Comparison of ENCODE assay signal across 8 mouse cellular contexts in genomic region chr13:21222463-21223022, GRCm38 (mm10). TPM values are rescaled to one million over a fixed set of nuclear protein-coding genes. Genes with fewer than 3 reads are reported as not detected.
DNase-seq lines count a peak whose midpoint lies in the region; ATAC-seq and TF ChIP-seq lines count a peak whose summit lies in the region.

No protein-coding gene starts in this region.

- H3K4me1 ChIP-seq in erythroblast, embryonic 14.5 days (ENCODE audit: control insufficient read depth): peaks cover 26% of the 10 kb centered on the region
- H3K4me1 ChIP-seq in heart, embryonic 12.5 days (replicated peaks): peaks cover 5% of the 10 kb centered on the region; the same call in 1 of the 2 replicates
- H3K4me1 ChIP-seq in kidney, embryonic 16.5 days (ENCODE audit: insufficient read depth, low read length): peaks cover 6% of the 10 kb centered on the region
- no peaks in the 10 kb centered on the region for H3K4me1 ChIP-seq in liver, adult 2 months (ENCODE audit: control insufficient read depth, insufficient read depth, low read length)

- TF ChIP-seq CTCF in liver, adult 2 months (IDR thresholded peaks at IDR 0.05; ENCODE audit: low read depth, low read length): no peak

- H3K9ac ChIP-seq in heart, embryonic 12.5 days: peak overlapping the region; percentile 69
- peak overlapping the region; percentile 73 for H3K9ac ChIP-seq in kidney, embryonic 16.5 days (replicated peaks; ENCODE audit: low read length)
- no peak overlapping the region for H3K9ac ChIP-seq in liver, adult 2 months (ENCODE audit: low read depth, low read length)

- DNase-seq in CD4-positive, CD25-positive, alpha-beta regulatory T cell, adult 2 months (ENCODE audit: low read depth, low spot score): peak; percentile 81
- peak; percentile 83 for DNase-seq in brain, embryonic 18.5 days (ENCODE audit: low read depth, low spot score)
- DNase-seq in liver, adult 2 months (ENCODE audit: extremely low read depth, low read depth, low spot score): peak; percentile 89
- DNase-seq in spleen, postnatal 4 days (ENCODE audit: low spot score in 2 of 2): peak; percentile 86 to 92

- no peaks in the 10 kb centered on the region for H3K36me3 ChIP-seq in erythroblast, embryonic 14.5 days (ENCODE audit: control insufficient read depth)
- H3K36me3 ChIP-seq in heart, embryonic 12.5 days: no peaks in the 10 kb centered on the region
- no peaks in the 10 kb centered on the region for H3K36me3 ChIP-seq in kidney, embryonic 16.5 days (ENCODE audit: insufficient read depth, low read length)
- H3K36me3 ChIP-seq in liver, adult 2 months (ENCODE audit: control insufficient read depth, insufficient read depth, low read length): no peaks in the 10 kb centered on the region

- H3K27ac ChIP-seq in heart, embryonic 12.5 days (ENCODE audit: poor library complexity, severe bottlenecking): no peak overlapping the region; the same call in 1 of the 2 replicates
- 0 out of 2 replicates have a peak overlapping the region, but pooled peaks have one; percentile 29 for H3K27ac ChIP-seq in kidney, embryonic 16.5 days (ENCODE audit: low read length)
- no peak overlapping the region for H3K27ac ChIP-seq in liver, adult 2 months (replicated peaks; ENCODE audit: insufficient read depth, low read depth, low read length)

- H3K27me3 ChIP-seq in erythroblast, embryonic 14.5 days (ENCODE audit: control insufficient read depth): peaks cover 30% of the 10 kb centered on the region
- peaks cover 6% of the 10 kb centered on the region; the same call in 1 of the 2 replicates for H3K27me3 ChIP-seq in heart, embryonic 12.5 days (replicated peaks)
- no peaks in the 10 kb centered on the region for H3K27me3 ChIP-seq in kidney, embryonic 16.5 days (ENCODE audit: insufficient read depth, low read length)
- H3K27me3 ChIP-seq in liver, adult 2 months (ENCODE audit: control insufficient read depth, insufficient read depth, low read length): no peaks in the 10 kb centered on the region

- WGBS in heart, embryonic 12.5 days: under 1% methylated on average over 20 of the region's 20 CpGs
- under 1% methylated on average over 20 of the region's 20 CpGs for WGBS in kidney, embryonic 16.5 days
- under 1% methylated on average over 20 of the region's 20 CpGs for WGBS in liver, adult 2 months

- peak overlapping the region; percentile 67 for H3K4me3 ChIP-seq in erythroblast, embryonic 14.5 days (replicated peaks)
- peak overlapping the region; percentile 70 for H3K4me3 ChIP-seq in heart, embryonic 12.5 days
- H3K4me3 ChIP-seq in kidney, embryonic 16.5 days (ENCODE audit: low read length): peak overlapping the region; percentile 65
- peak overlapping the region; percentile 44 for H3K4me3 ChIP-seq in liver, adult 2 months (ENCODE audit: insufficient read depth, low read depth, low read length)

- H3K4me2 ChIP-seq in heart, embryonic 12.5 days: peak overlapping the region; percentile 88
- peak overlapping the region; percentile 62 for H3K4me2 ChIP-seq in kidney, embryonic 16.5 days (replicated peaks; ENCODE audit: low read depth, low read length)

- no peak for TF ChIP-seq POLR2A in liver, adult 2 months (IDR thresholded peaks at IDR 0.05; ENCODE audit: extremely low read depth, insufficient read depth, low read length)

- peak; percentile 93 for ATAC-seq in heart, embryonic 12.5 days (ENCODE audit: insufficient number of reproducible peaks, low FRiP score)
- peak; percentile 94 for ATAC-seq in kidney, embryonic 16.5 days (ENCODE audit: low FRiP score, low TSS enrichment)
- peak; percentile 70; the same call in 1 of the 2 replicates for ATAC-seq in monocyte, adult 5-6 weeks (replicated peaks; ENCODE audit: insufficient number of reproducible peaks, low FRiP score, low TSS enrichment, poor library complexity, severe bottlenecking)

- H3K9me3 ChIP-seq in erythroblast, embryonic 14.5 days (ENCODE audit: control insufficient read depth, low read length): no peaks in the 10 kb centered on the region
- H3K9me3 ChIP-seq in heart, embryonic 12.5 days (replicated peaks): no peaks in the 10 kb centered on the region
- H3K9me3 ChIP-seq in kidney, embryonic 16.5 days (ENCODE audit: low read length): no peaks in the 10 kb centered on the region

- no peaks in the 10 kb centered on the region for H3K79me2 ChIP-seq in liver, adult 2 months (ENCODE audit: control insufficient read depth, insufficient read depth, low read length)

RNA-seq across cellular contexts. Expression of gene Trim27, which starts 43.3 kb away (rescaled TPM):
- 7.6 and 8.7 TPM in 2 replicates for polyA plus RNA-seq in erythroblast, embryonic 14.5 days (2012)
- 98.2 and 103 TPM in 2 replicates for polyA plus RNA-seq in heart, embryonic 12.5 days (2016; fragmentation: Nextera tagmentation; extraction: Ambion mirVana)
- polyA plus RNA-seq in kidney, embryonic 16.5 days (2015; fragmentation: Nextera tagmentation; extraction: Ambion mirVana): 130 and 131 TPM in 2 replicates
- total RNA-seq in liver, adult 2 months (2014; rRNA removed): 9.4 and 16.4 TPM in 2 replicates
- 33.9 and 39.5 TPM in 2 replicates for polyA plus RNA-seq in liver, adult 2 months (2012; rRNA removed)
- 81.0 to 103 TPM (median 88.2 TPM) in 3 replicates for total RNA-seq in monocyte, adult 5-6 weeks (2017)
